Mouse (Mus musculus) limb, embryonic 15.5 days (tissue): ENCODE results near the gene Tshz2. TPM values are rescaled to one million over a fixed set of nuclear protein-coding genes. Genes with fewer than 3 reads are reported as not detected.

Source experiments
- ATAC-seq: fragments of 200-750 bp; cut with Nextera tagmentation; 2 replicates; pipeline ENCODE4 v1.8.0; 2017; ENCODE audit warnings: low read depth, moderate TSS enrichment; ENCODE audit not compliant: insufficient number of reproducible peaks, low FRiP score, low TSS enrichment
- H3K27ac ChIP-seq: fragments of 300-500 bp; sonication (generic); 2 replicates; pipeline ENCODE4 v1.5.1; 2015; ENCODE audit warnings: moderate library complexity, mild to moderate bottlenecking, inconsistent platforms
- H3K27me3 ChIP-seq: fragments of 300-500 bp; sonication (generic); 2 replicates; pipeline ENCODE4 v1.6.1; 2015; ENCODE audit warnings: inconsistent platforms
- H3K36me3 ChIP-seq: fragments of 300-500 bp; sonication (generic); 2 replicates; pipeline ENCODE4 v1.6.1; 2015; ENCODE audit warnings: inconsistent platforms
- H3K4me1 ChIP-seq: fragments of 300-500 bp; sonication (generic); 2 replicates; pipeline ENCODE4 v1.6.1; 2015; ENCODE audit warnings: inconsistent platforms
- H3K4me2 ChIP-seq: fragments of 300-500 bp; sonication (generic); 2 replicates; pipeline ENCODE4 v1.6.1; 2015; ENCODE audit warnings: mild to moderate bottlenecking, inconsistent platforms
- H3K4me3 ChIP-seq: fragments of 300-500 bp; sonication (generic); 2 replicates; pipeline ENCODE4 v1.5.1; 2015; ENCODE audit warnings: mild to moderate bottlenecking, inconsistent platforms
- H3K9ac ChIP-seq: fragments of 300-500 bp; sonication (generic); 2 replicates; pipeline ENCODE4 v1.6.1; 2015; ENCODE audit warnings: inconsistent platforms
- H3K9me3 ChIP-seq: fragments of 300-500 bp; sonication (generic); 2 replicates; pipeline ENCODE4 v1.6.1; 2016; ENCODE audit warnings: inconsistent platforms
- WGBS: fragments of 180-500 bp; shearing (Covaris S2); methylation state at CpG from one replicate; pipeline ENCODE4 v1.1.7; 2015; 5-methylcytosine and 5-hydroxymethylcytosine counted together
- polyA plus RNA-seq: library from polyadenylated mRNA; unstranded; fragments of >200 nt; fragmentation: Nextera tagmentation; extraction: Ambion mirVana; gene quantifications from 2 replicates; pipeline ENCODE4 v1.2.1, GENCODE M21; 2015

Tshz2 gene
- polyA plus RNA-seq, 1 experiment from 2014 or later: 9.8 TPM

GRCm38 (mm10) chr2:169910606-169911005, 277.8 kb downstream of the Tshz2 start:
- Histone ChIP-seq H3K4me1 (peaks cover 10% of the 10 kb centered on the region), H3K36me3 (no peaks in the 10 kb centered on the region), H3K9me3 (no peaks in the 10 kb centered on the region), H3K27me3 (no peaks in the 10 kb centered on the region), H3K4me2 (no peak overlapping the region), H3K27ac (no peak overlapping the region), H3K9ac (no peak overlapping the region), H3K4me3 (no peak overlapping the region)
- 70% methylated on average over 4 of the region's 4 CpGs for WGBS
- no peak for ATAC-seq

- Histone ChIP-seq H3K9ac (no peak overlapping the region), H3K27ac (no peak overlapping the region), H3K4me2 (no peak overlapping the region), H3K4me3 (no peak overlapping the region), H3K9me3 (no peaks in the 10 kb centered on the region), H3K27me3 (no peaks in the 10 kb centered on the region), H3K36me3 (no peaks in the 10 kb centered on the region), H3K4me1 (no peaks in the 10 kb centered on the region)
- ATAC-seq: no peak
- 92% methylated on average over 14 of the region's 14 CpGs for WGBS
Observed at GRCm38 (mm10) chr2:169912826-169913225, 280.0 kb downstream of the Tshz2 start.

DNA sequence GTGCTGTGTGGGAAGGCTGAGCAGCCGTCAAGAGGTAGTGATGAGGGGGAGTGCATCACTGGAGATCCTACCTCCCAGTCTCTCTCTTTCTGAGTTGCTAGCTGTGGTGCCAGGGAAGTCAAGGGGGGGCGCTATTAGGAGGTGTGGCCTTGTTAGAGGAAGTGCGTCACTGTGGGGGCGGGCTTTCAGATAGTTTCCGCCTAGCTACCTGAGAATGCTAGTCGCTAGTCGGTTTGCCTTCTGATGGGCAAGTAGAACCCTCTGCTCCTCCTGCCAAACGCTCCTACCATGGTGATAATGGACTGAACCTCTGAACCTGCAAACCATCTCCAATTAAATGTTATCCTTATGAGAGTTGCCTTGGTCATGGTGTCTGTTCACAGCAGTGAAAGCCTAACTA, 282.1 kb downstream of the Tshz2 start:
- H3K36me3 ChIP-seq: no peaks in the 10 kb centered on the region
- no peaks in the 10 kb centered on the region for H3K27me3 ChIP-seq
- no peaks in the 10 kb centered on the region for H3K9me3 ChIP-seq
- ATAC-seq: no peak
- H3K4me2 ChIP-seq: no peak overlapping the region
- no peak overlapping the region for H3K9ac ChIP-seq
- H3K27ac ChIP-seq: no peak overlapping the region
- H3K4me1 ChIP-seq: no peaks in the 10 kb centered on the region
- H3K4me3 ChIP-seq: no peak overlapping the region
- WGBS: 86% methylated on average over 8 of the region's 8 CpGs

DNA sequence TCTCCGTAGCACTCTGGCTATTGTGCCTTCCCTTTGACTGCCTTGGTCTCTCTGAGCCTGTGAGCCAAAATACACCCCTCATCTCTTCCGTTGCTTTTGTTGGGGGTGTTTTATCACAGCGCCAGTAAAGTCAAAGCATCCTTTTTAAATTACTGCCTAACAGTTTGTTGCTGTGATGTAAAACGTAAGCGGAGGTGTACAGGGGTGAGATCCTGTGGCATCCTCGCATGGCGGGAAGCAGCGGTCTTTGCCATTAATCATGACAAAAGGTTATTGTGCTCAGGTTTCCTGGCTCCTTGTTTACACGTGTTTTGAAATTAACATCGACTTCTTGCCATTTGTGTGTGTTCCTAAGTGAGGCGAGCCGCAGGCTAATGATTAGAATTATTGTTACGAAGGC, 282.5 kb downstream of the Tshz2 start:
- no peaks in the 10 kb centered on the region for H3K9me3 ChIP-seq
- H3K4me2 ChIP-seq: no peak overlapping the region
- no peak overlapping the region for H3K9ac ChIP-seq
- H3K4me1 ChIP-seq: no peaks in the 10 kb centered on the region
- H3K27me3 ChIP-seq: no peaks in the 10 kb centered on the region
- H3K36me3 ChIP-seq: no peaks in the 10 kb centered on the region
- no peak overlapping the region for H3K4me3 ChIP-seq
- 70% methylated on average over 13 of the region's 13 CpGs for WGBS
- no peak for ATAC-seq
- no peak overlapping the region for H3K27ac ChIP-seq

- no peak overlapping the region for H3K4me2 ChIP-seq
- no peaks in the 10 kb centered on the region for H3K4me1 ChIP-seq
- H3K4me3 ChIP-seq: no peak overlapping the region
- H3K27me3 ChIP-seq: no peaks in the 10 kb centered on the region
- H3K36me3 ChIP-seq: no peaks in the 10 kb centered on the region
- no peak for ATAC-seq
- no peak overlapping the region for H3K9ac ChIP-seq
- no peak overlapping the region for H3K27ac ChIP-seq
- H3K9me3 ChIP-seq: no peaks in the 10 kb centered on the region
- 82% methylated on average over 3 of the region's 3 CpGs for WGBS
Observed at GRCm38 (mm10) chr2:169919111-169919695, 286.4 kb downstream of the Tshz2 start.

DNA sequence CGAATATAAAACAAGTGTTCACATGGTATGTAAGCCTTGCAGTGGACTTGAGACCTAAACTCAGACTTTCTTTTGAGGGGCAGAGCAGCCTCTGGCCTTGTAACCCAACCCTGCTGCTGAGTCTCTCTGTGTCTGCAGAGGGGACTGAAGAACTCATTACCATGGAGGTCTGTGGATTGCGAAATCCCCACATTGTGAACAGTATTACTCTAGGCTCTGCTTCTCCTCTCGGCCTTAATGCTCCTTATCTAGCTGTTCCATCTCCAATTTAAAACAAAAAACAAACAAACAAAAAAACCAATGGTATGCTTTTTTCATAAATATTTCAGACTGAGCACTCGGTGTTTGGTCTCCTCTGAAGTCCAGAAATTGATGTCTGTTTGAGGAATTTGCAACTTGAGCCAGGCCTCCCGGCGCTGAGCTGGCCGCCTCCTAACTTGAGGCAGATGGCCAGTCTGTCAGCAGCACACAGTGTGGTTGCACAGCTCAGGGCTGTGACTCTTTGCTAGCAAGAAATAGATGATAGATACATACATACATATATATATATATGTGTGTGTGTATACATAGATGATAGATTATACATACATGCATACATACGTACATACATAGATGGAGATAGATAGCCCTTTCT, 291.5 kb downstream of the Tshz2 start:
- Histone ChIP-seq H3K4me1 (peaks cover 10% of the 10 kb centered on the region; the same call in 1 of the 2 replicates), H3K4me2 (no peak overlapping the region), H3K27me3 (no peaks in the 10 kb centered on the region), H3K4me3 (no peak overlapping the region), H3K27ac (no peak overlapping the region), H3K36me3 (no peaks in the 10 kb centered on the region), H3K9ac (no peak overlapping the region), H3K9me3 (no peaks in the 10 kb centered on the region)
- 51% methylated on average over 8 of the region's 8 CpGs for WGBS
- ATAC-seq: no peak

DNA sequence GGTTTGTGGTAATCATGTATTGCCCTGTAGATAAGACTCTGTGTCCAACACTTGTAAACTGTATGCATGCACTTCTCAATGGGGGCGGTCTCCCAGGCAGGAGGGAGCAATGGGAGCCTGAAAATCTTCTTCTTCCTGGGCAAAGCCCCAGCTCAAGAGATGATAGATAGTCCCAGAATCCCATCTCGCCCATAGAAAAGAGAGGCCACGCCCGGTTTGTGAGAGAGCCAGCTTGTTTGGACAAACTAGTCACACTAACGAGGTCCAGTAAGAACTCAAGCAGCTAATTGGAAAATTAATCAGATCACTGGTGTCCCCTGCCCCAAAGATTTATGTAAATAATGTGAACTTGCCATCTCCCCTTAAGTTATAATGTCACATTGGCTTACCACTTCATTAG, 292.7 kb downstream of the Tshz2 start:
- ATAC-seq: no peak
- H3K27me3 ChIP-seq: no peaks in the 10 kb centered on the region
- H3K4me2 ChIP-seq: no peak overlapping the region
- 84% methylated on average over 5 of the region's 5 CpGs for WGBS
- H3K36me3 ChIP-seq: no peaks in the 10 kb centered on the region
- H3K27ac ChIP-seq: no peak overlapping the region
- no peaks in the 10 kb centered on the region for H3K9me3 ChIP-seq
- no peak overlapping the region for H3K4me3 ChIP-seq
- no peak overlapping the region for H3K9ac ChIP-seq
- H3K4me1 ChIP-seq: peaks cover 16% of the 10 kb centered on the region

- Histone ChIP-seq H3K9me3 (no peaks in the 10 kb centered on the region), H3K27me3 (no peaks in the 10 kb centered on the region), H3K27ac (no peak overlapping the region), H3K4me2 (no peak overlapping the region), H3K4me3 (no peak overlapping the region), H3K9ac (no peak overlapping the region), H3K36me3 (no peaks in the 10 kb centered on the region), H3K4me1 (peaks cover 16% of the 10 kb centered on the region)
- 78% methylated on average over 11 of the region's 11 CpGs for WGBS
- ATAC-seq: no peak
Observed at GRCm38 (mm10) chr2:169926016-169926415, 293.2 kb downstream of the Tshz2 start.

- Histone ChIP-seq H3K27ac (no peak overlapping the region), H3K4me2 (no peak overlapping the region), H3K36me3 (no peaks in the 10 kb centered on the region), H3K4me3 (no peak overlapping the region), H3K9me3 (no peaks in the 10 kb centered on the region), H3K4me1 (peaks cover 16% of the 10 kb centered on the region), H3K27me3 (no peaks in the 10 kb centered on the region), H3K9ac (no peak overlapping the region)
- WGBS: 70% methylated on average over 2 of the region's 2 CpGs
- ATAC-seq: no peak
Observed at GRCm38 (mm10) chr2:169927401-169927800, 294.6 kb downstream of the Tshz2 start.

DNA sequence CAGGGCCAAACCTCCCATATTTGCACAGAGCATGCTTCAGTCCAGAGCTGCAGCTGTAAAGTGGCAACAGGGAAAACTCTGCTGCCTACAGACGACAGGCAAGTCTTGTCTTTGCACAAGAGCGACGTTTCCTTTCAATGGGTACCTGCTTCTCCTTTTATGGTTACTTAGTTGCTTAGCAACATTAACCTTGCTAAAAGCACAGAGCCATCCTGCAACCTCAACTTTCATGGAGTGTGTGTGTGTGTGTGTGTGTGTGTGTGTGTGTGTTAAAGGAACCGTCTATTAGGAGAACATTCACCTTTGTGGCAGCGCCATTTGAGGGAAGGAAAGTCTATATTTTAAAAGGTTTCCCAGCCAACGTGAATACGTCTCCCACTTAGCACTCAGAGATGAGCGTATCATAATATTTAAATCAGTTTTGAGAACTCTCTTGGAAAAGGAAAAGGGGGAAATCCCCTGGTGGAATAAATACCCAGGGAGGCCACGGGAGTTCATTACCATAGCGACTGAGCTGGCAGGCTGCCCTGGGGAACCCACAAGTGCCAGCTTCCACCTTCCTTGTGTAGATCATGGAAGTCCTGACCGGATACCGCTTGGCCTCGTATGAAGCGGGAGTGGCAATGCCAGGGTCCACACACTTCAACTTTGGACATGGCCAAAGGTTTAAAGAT, 295.8 kb downstream of the Tshz2 start:
- no peak overlapping the region for H3K9ac ChIP-seq
- H3K4me1 ChIP-seq: peaks cover 16% of the 10 kb centered on the region
- H3K36me3 ChIP-seq: no peaks in the 10 kb centered on the region
- no peak overlapping the region for H3K27ac ChIP-seq
- no peak for ATAC-seq
- no peaks in the 10 kb centered on the region for H3K9me3 ChIP-seq
- H3K4me2 ChIP-seq: no peak overlapping the region
- no peaks in the 10 kb centered on the region for H3K27me3 ChIP-seq
- WGBS: 62% methylated on average over 14 of the region's 14 CpGs
- H3K4me3 ChIP-seq: no peak overlapping the region

- Histone ChIP-seq H3K27me3 (no peaks in the 10 kb centered on the region), H3K9me3 (no peaks in the 10 kb centered on the region), H3K9ac (0 out of 2 replicates have a peak overlapping the region, but pooled peaks have one; percentile 33), H3K4me3 (peak overlapping the region; percentile 42), H3K27ac (no peak overlapping the region), H3K36me3 (no peaks in the 10 kb centered on the region), H3K4me2 (peak overlapping the region; percentile 54), H3K4me1 (peaks cover 16% of the 10 kb centered on the region)
- 46% methylated on average over 23 of the region's 23 CpGs for WGBS
- no peak for ATAC-seq
Observed at GRCm38 (mm10) chr2:169929540-169930497, 297.0 kb downstream of the Tshz2 start.
